Mouse (Mus musculus) lung, embryonic 15.5 days (tissue): ENCODE measurements around the gene Esrrb. TPM values are rescaled to one million over a fixed set of nuclear protein-coding genes. Genes with fewer than 3 reads are reported as not detected.

Source experiments
- ATAC-seq: fragments of 200-750 bp; cut with Nextera tagmentation; 2 replicates; pipeline ENCODE4 v1.8.0; 2017; ENCODE audit warnings: moderate number of reproducible peaks, borderline replicate concordance; ENCODE audit not compliant: low FRiP score, low TSS enrichment; ENCODE audit errors: extremely low read depth
- H3K27ac ChIP-seq: fragments of 300-500 bp; sonication (generic); 2 replicates; pipeline ENCODE4 v1.5.1; 2015; ENCODE audit warnings: moderate library complexity, mild to moderate bottlenecking, inconsistent platforms
- H3K27me3 ChIP-seq: fragments of 300-500 bp; sonication (generic); 2 replicates; pipeline ENCODE4 v1.6.1; 2015; ENCODE audit warnings: inconsistent platforms
- H3K36me3 ChIP-seq: fragments of 300-500 bp; sonication (generic); 2 replicates; pipeline ENCODE4 v1.6.1; 2015; ENCODE audit warnings: inconsistent platforms
- H3K4me1 ChIP-seq: fragments of 300-500 bp; sonication (generic); 2 replicates; pipeline ENCODE4 v1.6.1; 2015; ENCODE audit warnings: inconsistent platforms
- H3K4me2 ChIP-seq: fragments of 300-500 bp; sonication (generic); 2 replicates; pipeline ENCODE4 v1.6.1; 2015; ENCODE audit warnings: inconsistent platforms, mild to moderate bottlenecking, moderate library complexity
- H3K4me3 ChIP-seq: fragments of 300-500 bp; sonication (generic); 2 replicates; pipeline ENCODE4 v1.5.1; 2015; ENCODE audit warnings: mild to moderate bottlenecking, inconsistent platforms
- H3K9ac ChIP-seq: fragments of 300-500 bp; sonication (generic); 2 replicates; pipeline ENCODE4 v1.6.1; 2015; ENCODE audit warnings: inconsistent platforms
- H3K9me3 ChIP-seq: fragments of 300-500 bp; sonication (generic); 2 replicates; pipeline ENCODE4 v1.6.1; 2016; ENCODE audit warnings: inconsistent platforms
- WGBS: fragments of 180-500 bp; shearing (Covaris S2); methylation state at CpG from one replicate; pipeline ENCODE4 v1.1.7; 2015; 5-methylcytosine and 5-hydroxymethylcytosine counted together
- polyA plus RNA-seq: library from polyadenylated mRNA; unstranded; fragments of >200 nt; fragmentation: Nextera tagmentation; extraction: Ambion mirVana; gene quantifications from 2 replicates; pipeline ENCODE4 v1.2.1, GENCODE M21; 2015

Esrrb gene
- polyA plus RNA-seq, 1 experiment from 2014 or later: 0.19 TPM

GRCm38 (mm10) chr12:86538711-86539110 lies 177.8 kb downstream of the Esrrb start:
- no peak overlapping the region for H3K27ac ChIP-seq
- no peak for ATAC-seq
- no peak overlapping the region for H3K9ac ChIP-seq

DNA sequence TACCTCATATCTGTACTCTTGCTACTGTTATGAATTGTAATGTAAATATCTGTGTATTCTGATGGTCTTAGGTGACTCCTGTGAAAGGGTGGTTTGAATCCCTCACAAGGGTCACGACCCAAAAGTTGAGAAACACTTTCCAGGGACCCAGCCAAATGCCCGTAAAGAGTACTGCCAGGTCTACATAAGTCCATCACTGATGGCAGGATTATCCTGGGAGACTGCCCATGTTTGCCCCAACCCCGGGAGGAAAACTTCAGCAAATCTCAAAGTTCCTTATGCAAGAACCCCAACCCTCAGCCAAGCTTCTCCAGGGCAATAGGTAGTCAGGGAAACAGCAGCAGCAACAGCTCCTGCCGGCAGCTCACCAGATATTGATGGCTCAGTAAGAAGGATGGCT lies 178.6 kb downstream of the Esrrb start:
- ATAC-seq: no peak
- 68% methylated on average over 4 of the region's 4 CpGs for WGBS
- H3K9ac ChIP-seq: no peak overlapping the region
- no peaks in the 10 kb centered on the region for H3K4me1 ChIP-seq
- no peaks in the 10 kb centered on the region for H3K9me3 ChIP-seq
- no peak overlapping the region for H3K4me2 ChIP-seq
- H3K4me3 ChIP-seq: no peak overlapping the region
- H3K27ac ChIP-seq: no peak overlapping the region
- no peaks in the 10 kb centered on the region for H3K27me3 ChIP-seq
- H3K36me3 ChIP-seq: no peaks in the 10 kb centered on the region

More at GRCm38 (mm10) chr12:86538711-86539110, 177.8 kb downstream of the Esrrb start:
- WGBS: 47% methylated on average over 4 of the region's 4 CpGs
- Histone ChIP-seq H3K4me1 (no peaks in the 10 kb centered on the region), H3K4me3 (no peak overlapping the region), H3K27me3 (no peaks in the 10 kb centered on the region), H3K4me2 (no peak overlapping the region), H3K9me3 (no peaks in the 10 kb centered on the region), H3K36me3 (no peaks in the 10 kb centered on the region)

- Histone ChIP-seq H3K36me3 (no peaks in the 10 kb centered on the region), H3K4me2 (no peak overlapping the region), H3K4me3 (no peak overlapping the region), H3K9ac (no peak overlapping the region), H3K9me3 (no peaks in the 10 kb centered on the region), H3K27ac (no peak overlapping the region), H3K27me3 (no peaks in the 10 kb centered on the region), H3K4me1 (no peaks in the 10 kb centered on the region)
- WGBS: 21% methylated on average over 8 of the region's 8 CpGs
- ATAC-seq: no peak
Measured at GRCm38 (mm10) chr12:86547808-86548207, 186.9 kb downstream of the Esrrb start.

- Histone ChIP-seq H3K4me3 (no peak overlapping the region), H3K9me3 (no peaks in the 10 kb centered on the region), H3K9ac (no peak overlapping the region), H3K27ac (no peak overlapping the region), H3K27me3 (no peaks in the 10 kb centered on the region), H3K4me2 (no peak overlapping the region), H3K4me1 (no peaks in the 10 kb centered on the region), H3K36me3 (no peaks in the 10 kb centered on the region)
- no peak for ATAC-seq
- 46% methylated on average over 10 of the region's 10 CpGs for WGBS
Measured at GRCm38 (mm10) chr12:86553037-86553436, 192.1 kb downstream of the Esrrb start.

DNA sequence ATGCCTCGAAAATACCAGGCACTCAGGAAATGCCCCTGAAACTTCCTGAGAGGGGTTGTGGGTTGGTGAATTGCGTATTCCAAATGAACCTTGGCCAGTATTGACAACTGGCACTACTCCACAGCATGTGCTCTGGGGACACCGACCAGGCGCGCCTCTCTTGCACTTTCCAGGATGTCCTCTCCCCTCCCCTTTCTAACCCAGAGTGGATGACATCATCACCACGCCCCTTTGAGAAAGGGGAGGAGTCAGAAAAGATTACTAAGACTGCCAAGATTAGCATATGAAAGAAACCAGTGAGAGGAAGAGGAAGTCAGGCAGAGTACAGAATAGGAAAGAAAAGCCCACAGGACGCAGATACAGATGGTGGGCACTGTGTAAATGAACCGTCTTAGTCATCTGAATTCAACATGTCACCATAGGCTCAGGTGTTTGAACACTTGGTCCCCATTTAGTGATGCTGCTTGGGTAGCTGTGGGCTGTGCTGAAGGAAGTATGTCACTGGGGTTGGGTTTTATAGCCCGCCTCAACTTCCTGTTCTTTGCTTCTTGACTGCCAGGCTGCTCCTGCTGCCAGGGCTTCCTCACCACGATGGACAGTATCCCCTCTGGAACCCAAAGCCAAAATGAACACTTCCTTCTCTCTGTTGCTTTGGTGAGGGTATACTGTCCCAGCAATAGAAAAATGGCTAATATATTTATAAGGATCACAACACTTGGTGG lies 196.0 kb downstream of the Esrrb start:
- Histone ChIP-seq H3K4me1 (no peaks in the 10 kb centered on the region), H3K9me3 (no peaks in the 10 kb centered on the region), H3K4me2 (no peak overlapping the region), H3K27me3 (no peaks in the 10 kb centered on the region), H3K4me3 (no peak overlapping the region), H3K36me3 (no peaks in the 10 kb centered on the region), H3K27ac (no peak overlapping the region), H3K9ac (no peak overlapping the region)
- 38% methylated on average over 10 of the region's 10 CpGs for WGBS
- ATAC-seq: no peak

GRCm38 (mm10) chr12:86558889-86559288 lies 198.0 kb downstream of the Esrrb start:
- no peak for ATAC-seq
- 83% methylated on average over 9 of the region's 9 CpGs for WGBS
- Histone ChIP-seq H3K9me3 (no peaks in the 10 kb centered on the region), H3K4me3 (no peak overlapping the region), H3K27me3 (no peaks in the 10 kb centered on the region), H3K4me1 (no peaks in the 10 kb centered on the region), H3K27ac (no peak overlapping the region), H3K9ac (no peak overlapping the region), H3K4me2 (no peak overlapping the region), H3K36me3 (no peaks in the 10 kb centered on the region)

DNA sequence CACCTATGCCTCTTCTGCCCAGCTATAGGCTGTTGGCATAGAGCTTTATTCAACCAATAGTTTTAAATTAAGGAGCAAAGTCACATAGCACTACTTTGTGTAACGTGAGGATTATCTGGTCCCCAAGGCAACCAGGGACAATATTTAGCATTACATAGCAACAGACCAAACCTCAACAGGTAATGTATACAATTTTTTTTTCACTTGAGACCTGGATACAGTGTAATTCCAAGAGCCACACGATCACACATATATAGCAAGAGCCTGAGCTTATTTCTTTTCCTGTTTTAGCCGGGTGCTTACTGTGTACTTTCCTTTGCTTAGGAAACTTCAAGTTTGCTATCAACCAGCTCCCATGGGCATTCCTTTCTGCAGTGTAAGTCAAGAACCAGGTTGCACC lies 201.8 kb downstream of the Esrrb start:
- no peak overlapping the region for H3K4me2 ChIP-seq
- H3K9ac ChIP-seq: no peak overlapping the region
- 59% methylated on average over 3 of the region's 3 CpGs for WGBS
- ATAC-seq: no peak
- no peaks in the 10 kb centered on the region for H3K4me1 ChIP-seq
- H3K36me3 ChIP-seq: no peaks in the 10 kb centered on the region
- no peak overlapping the region for H3K27ac ChIP-seq
- no peaks in the 10 kb centered on the region for H3K27me3 ChIP-seq
- no peaks in the 10 kb centered on the region for H3K9me3 ChIP-seq
- H3K4me3 ChIP-seq: no peak overlapping the region

DNA sequence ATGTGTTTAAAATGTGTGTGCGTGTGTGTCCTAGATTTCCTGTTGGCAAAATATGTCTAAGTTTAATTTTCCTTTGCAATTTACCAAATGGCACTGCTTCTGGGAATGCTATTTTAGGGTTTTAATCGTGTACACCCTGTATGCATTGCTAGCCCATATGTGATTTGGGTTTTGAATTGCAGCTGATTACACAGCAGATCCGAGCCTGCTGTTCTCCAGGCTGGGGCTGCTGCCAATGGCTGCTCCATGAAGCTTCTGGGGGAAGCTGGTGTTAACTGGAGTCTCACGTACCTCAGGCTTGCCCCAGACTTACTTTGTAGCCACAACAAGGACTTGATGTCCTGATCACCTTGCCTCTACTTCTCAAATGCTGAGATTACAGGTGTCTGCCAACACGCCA lies 205.1 kb downstream of the Esrrb start:
- H3K4me1 ChIP-seq: no peaks in the 10 kb centered on the region
- H3K9ac ChIP-seq: no peak overlapping the region
- no peak overlapping the region for H3K4me3 ChIP-seq
- no peaks in the 10 kb centered on the region for H3K36me3 ChIP-seq
- H3K4me2 ChIP-seq: no peak overlapping the region
- H3K9me3 ChIP-seq: no peaks in the 10 kb centered on the region
- ATAC-seq: no peak
- WGBS: 71% methylated on average over 5 of the region's 5 CpGs
- no peak overlapping the region for H3K27ac ChIP-seq
- no peaks in the 10 kb centered on the region for H3K27me3 ChIP-seq

Other genes starting within 250 kb of the Esrrb start
- gene Gpatch2l, start 119.3 kb upstream of the Esrrb start, polyA plus RNA-seq: 15.0 and 17.4 TPM in 2 replicates